Mouse (Mus musculus): Measurements from ENCODE around the gene Rufy1.
A peak's percentile ranks its signal among the peaks of the same experiment; 100 is the strongest.

Gene Rufy1

GRCm38 (mm10) chr11:50426056-50426455 is 4.9 kb downstream of the Rufy1 start:
- no peak for DNase-seq (ENCODE audit: low read depth, low spot score)

GRCm38 (mm10) chr11:50421934-50422780 is 8.8 kb downstream of the Rufy1 start:
- DNase-seq (ENCODE audit: low read depth, low spot score), result peak; percentile 32

- no peak for DNase-seq (ENCODE audit: low read depth, low spot score)
Observed at GRCm38 (mm10) chr11:50421461-50421860, 9.5 kb downstream of the Rufy1 start.

- no peak for DNase-seq (ENCODE audit: low read depth, low spot score)
Observed at GRCm38 (mm10) chr11:50417856-50418255, 13.1 kb downstream of the Rufy1 start.

- no peak for DNase-seq (ENCODE audit: low read depth, low spot score)
Observed at GRCm38 (mm10) chr11:50415563-50416241, 15.2 kb downstream of the Rufy1 start.

- no peak for DNase-seq (ENCODE audit: low read depth, low spot score)
Observed at GRCm38 (mm10) chr11:50407235-50407634, 23.7 kb downstream of the Rufy1 start.

- DNase-seq (ENCODE audit: low read depth, low spot score), result peak; percentile 29
Observed at GRCm38 (mm10) chr11:50403367-50404014, 27.4 kb downstream of the Rufy1 start.

GRCm38 (mm10) chr11:50402481-50402880 is 28.4 kb downstream of the Rufy1 start:
- no peak for DNase-seq (ENCODE audit: low read depth, low spot score)

GRCm38 (mm10) chr11:50398803-50399202 is 32.1 kb downstream of the Rufy1 start:
- no peak for DNase-seq (ENCODE audit: low read depth, low spot score)

- DNase-seq (ENCODE audit: low read depth, low spot score), result no peak
Observed at GRCm38 (mm10) chr11:50397316-50397715, 33.6 kb downstream of the Rufy1 start.

GRCm38 (mm10) chr11:50396766-50397307 is 34.1 kb downstream of the Rufy1 start:
- DNase-seq (ENCODE audit: low read depth, low spot score), result no peak

GRCm38 (mm10) chr11:50394731-50395130 is 36.2 kb downstream of the Rufy1 start:
- DNase-seq (ENCODE audit: low read depth, low spot score), result no peak

- no peak for DNase-seq (ENCODE audit: low read depth, low spot score)
Observed at GRCm38 (mm10) chr11:50393306-50393705, 37.6 kb downstream of the Rufy1 start.

GRCm38 (mm10) chr11:50391272-50391960 is 39.5 kb downstream of the Rufy1 start:
- DNase-seq (ENCODE audit: low read depth, low spot score), result no peak

GRCm38 (mm10) chr11:50389616-50390015 is 41.3 kb downstream of the Rufy1 start:
- no peak for DNase-seq (ENCODE audit: low read depth, low spot score)

GRCm38 (mm10) chr11:50389011-50389410 is 41.9 kb downstream of the Rufy1 start:
- DNase-seq (ENCODE audit: low read depth, low spot score), result no peak

GRCm38 (mm10) chr11:50388217-50388929 is 42.6 kb downstream of the Rufy1 start:
- DNase-seq (ENCODE audit: low read depth, low spot score), result no peak

- no peak for DNase-seq (ENCODE audit: low read depth, low spot score)
Observed at GRCm38 (mm10) chr11:50387697-50388096, 43.2 kb downstream of the Rufy1 start.

GRCm38 (mm10) chr11:50387167-50387679 is 43.7 kb downstream of the Rufy1 start:
- no peak for DNase-seq (ENCODE audit: low read depth, low spot score)

- no peak for DNase-seq (ENCODE audit: low read depth, low spot score)
Observed at GRCm38 (mm10) chr11:50381311-50381710, 49.6 kb downstream of the Rufy1 start.
